Mouse (Mus musculus) brain, embryonic 14.5 days (tissue): ENCODE measurements around the gene Zfp706.

ENCODE experiments used
- CTCF ChIP-seq: fragments of 200-500 bp; IDR thresholded peaks from 2 replicates; pipeline ENCODE4 v1.5.1; 2012; ENCODE audit warnings: inconsistent platforms, mild to moderate bottlenecking, moderate library complexity, borderline replicate concordance; ENCODE audit not compliant: insufficient read depth, insufficient read length; ENCODE audit errors: extremely low read depth
- POLR2A ChIP-seq: fragments of 200-500 bp; IDR thresholded peaks from 2 replicates; pipeline ENCODE4 v1.6.1; 2012; ENCODE audit warnings: mild to moderate bottlenecking, inconsistent platforms, borderline replicate concordance; ENCODE audit not compliant: poor library complexity, insufficient read depth, insufficient read length, severe bottlenecking; ENCODE audit errors: extremely low read depth

GRCm38 (mm10) chr15:37036481-37037156 is 29.0 kb upstream of the Zfp706 start:
- TF ChIP-seq CTCF (no peak), POLR2A (no peak)
